In genomic region chr10:86425690-86426530, GRCm38 (mm10) we compare ENCODE assay signal across 8 mouse cellular contexts.
DNase-seq lines count a peak whose midpoint lies in the region; ATAC-seq and TF ChIP-seq lines count a peak whose summit lies in the region.

No protein-coding gene starts in this region.

- TF ChIP-seq EP300 in lung, postnatal 0 days (IDR thresholded peaks at IDR 0.05), result no peak

- DNase-seq in lung, postnatal 0 days (ENCODE audit: low spot score), result peak; percentile 23
- no peak for DNase-seq in lung, postnatal 4 days
- peak; percentile 26 for DNase-seq in hindbrain, embryonic 14.5 days (ENCODE audit: low spot score)
- peak; percentile 34 to 65 for DNase-seq in left cerebral cortex, postnatal 25 days (ENCODE audit: low spot score in 2 of 2)
- peak; percentile 27 for DNase-seq in skeletal muscle tissue, adult 2 months (ENCODE audit: low read depth, low spot score)
- no peak for DNase-seq in spleen, adult 18-20 months
- DNase-seq in urinary bladder, postnatal 10 days (ENCODE audit: low spot score), result no peak

- H3K36me3 ChIP-seq in lung, postnatal 0 days (ENCODE audit: insufficient read depth, low read length), result no peaks in the 10 kb centered on the region
- no peaks in the 10 kb centered on the region for H3K36me3 ChIP-seq in forebrain, embryonic 16.5 days (ENCODE audit: control insufficient read depth, insufficient read depth)
- no peaks in the 10 kb centered on the region for H3K36me3 ChIP-seq in hindbrain, embryonic 14.5 days (replicated peaks; ENCODE audit: control insufficient read depth, insufficient read depth)

- H3K9ac ChIP-seq in lung, postnatal 0 days (replicated peaks; ENCODE audit: low read depth), result no peak overlapping the region
- no peak overlapping the region for H3K9ac ChIP-seq in forebrain, embryonic 16.5 days (replicated peaks; ENCODE audit: low read depth, low read length)
- no peak overlapping the region for H3K9ac ChIP-seq in hindbrain, embryonic 14.5 days

- H3K27ac ChIP-seq in lung, postnatal 0 days (ENCODE audit: low read length), result no peak overlapping the region
- H3K27ac ChIP-seq in forebrain, embryonic 16.5 days (ENCODE audit: low read length), result peak overlapping the region; percentile 16
- H3K27ac ChIP-seq in hindbrain, embryonic 14.5 days, result no peak overlapping the region

- no peak for TF ChIP-seq CTCF in lung, postnatal 0 days (IDR thresholded peaks at IDR 0.05)

- H3K4me1 ChIP-seq in lung, postnatal 0 days (ENCODE audit: insufficient read depth, low read depth, low read length), result peaks cover 3% of the 10 kb centered on the region; the same call in 1 of the 2 replicates
- peaks cover 10% of the 10 kb centered on the region for H3K4me1 ChIP-seq in forebrain, embryonic 16.5 days (replicated peaks; ENCODE audit: control insufficient read depth, insufficient read depth, low read length)
- H3K4me1 ChIP-seq in hindbrain, embryonic 14.5 days (replicated peaks; ENCODE audit: control insufficient read depth, insufficient read depth, low read length), result no peaks in the 10 kb centered on the region

- 31% methylated on average over 10 of the region's 10 CpGs for WGBS in lung, postnatal 0 days
- WGBS in forebrain, embryonic 16.5 days, result 23% methylated on average over 10 of the region's 10 CpGs
- 51% methylated on average over 10 of the region's 10 CpGs for WGBS in hindbrain, embryonic 14.5 days

- peak; percentile 9; the same call in 1 of the 2 replicates for ATAC-seq in lung, postnatal 0 days
- peak; percentile 84 for ATAC-seq in forebrain, embryonic 16.5 days
- ATAC-seq in hindbrain, embryonic 14.5 days (ENCODE audit: low FRiP score), result peak; percentile 51; the same call in 1 of the 2 replicates

- no peak overlapping the region for H3K4me2 ChIP-seq in lung, postnatal 0 days (replicated peaks; ENCODE audit: low read depth, low read length)
- no peak overlapping the region for H3K4me2 ChIP-seq in forebrain, embryonic 16.5 days (ENCODE audit: low read length)
- no peak overlapping the region for H3K4me2 ChIP-seq in hindbrain, embryonic 14.5 days (replicated peaks)

- no peaks in the 10 kb centered on the region for H3K27me3 ChIP-seq in lung, postnatal 0 days (replicated peaks; ENCODE audit: insufficient read depth, low read length)
- H3K27me3 ChIP-seq in forebrain, embryonic 16.5 days (replicated peaks; ENCODE audit: control insufficient read depth, insufficient read depth, low read length), result no peaks in the 10 kb centered on the region
- no peaks in the 10 kb centered on the region for H3K27me3 ChIP-seq in hindbrain, embryonic 14.5 days (ENCODE audit: control insufficient read depth, insufficient read depth, low read length)

- intact Hi-C loops in left cerebral cortex, postnatal 25 days (cut with DNase I), result no loop called here

- H3K4me3 ChIP-seq in lung, postnatal 0 days (ENCODE audit: low read depth, low read length), result no peak overlapping the region
- H3K4me3 ChIP-seq in forebrain, embryonic 16.5 days (replicated peaks; ENCODE audit: low read length), result no peak overlapping the region
- H3K4me3 ChIP-seq in hindbrain, embryonic 14.5 days (replicated peaks; ENCODE audit: low read length), result no peak overlapping the region

- H3K9me3 ChIP-seq in lung, postnatal 0 days (ENCODE audit: low read length), result no peaks in the 10 kb centered on the region
- no peaks in the 10 kb centered on the region for H3K9me3 ChIP-seq in forebrain, embryonic 16.5 days (ENCODE audit: control insufficient read depth, low read length)
- no peaks in the 10 kb centered on the region for H3K9me3 ChIP-seq in hindbrain, embryonic 14.5 days (ENCODE audit: control insufficient read depth, low read length)

Comparison
In these comparisons a context has a peak if more than half of its experiments do, and no peak if none do; other contexts are left out.
1. DNase-seq: peak in lung, postnatal 0 days (single experiment), hindbrain, embryonic 14.5 days (single experiment), left cerebral cortex, postnatal 25 days (2 of 2) and skeletal muscle tissue, adult 2 months (single experiment); none in lung, postnatal 4 days (0 of 2), spleen, adult 18-20 months (0 of 2) and urinary bladder, postnatal 10 days (single experiment).
2. ATAC-seq: peak in every context shown above with its lines; median percentile 84 in forebrain, embryonic 16.5 days; 51 in hindbrain, embryonic 14.5 days; 9 in lung, postnatal 0 days.